Mouse (Mus musculus): ENCODE data around the gene Olfr725. TPM values are rescaled to one million over a fixed set of nuclear protein-coding genes. Genes with fewer than 3 reads are reported as not detected.

The Olfr725 gene
- total RNA-seq (2023) = not detected

DNA sequence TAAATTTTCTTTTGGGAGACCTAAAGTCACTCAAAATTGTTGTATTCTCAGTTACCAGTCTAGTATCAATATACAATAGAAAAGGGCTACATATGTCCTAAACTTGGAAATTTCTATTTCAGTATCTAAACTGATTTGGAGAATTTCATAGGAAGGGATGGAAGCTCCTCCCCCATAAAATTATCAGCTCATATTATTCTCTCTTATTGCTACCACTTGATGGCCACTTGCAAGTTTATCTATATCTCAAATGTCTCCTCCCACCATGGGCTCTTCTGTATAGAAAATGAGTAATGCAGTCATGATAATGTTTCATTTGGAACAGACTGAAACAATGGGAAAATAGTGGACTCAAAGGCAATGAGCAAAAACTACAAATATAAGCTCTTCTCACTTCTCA is at the start of gene Olfr725:
Gene Olfr725, minus strand, starts transcription at position 101 of the 400 bp plus-strand sequence.

Other genes starting within 250 kb of the Olfr725 start
- gene Olfr722, start 138.4 kb downstream of the Olfr725 start, total RNA-seq (2023) = not detected
- not detected for gene Olfr723, start 108.6 kb downstream of the Olfr725 start, total RNA-seq (2023)
- gene Olfr724, start 77.1 kb downstream of the Olfr725 start, total RNA-seq (2023) = not detected
- not detected for gene Olfr726, start 50.6 kb upstream of the Olfr725 start, total RNA-seq (2023)
- gene Olfr727, start 82.8 kb upstream of the Olfr725 start, total RNA-seq (2023) = not detected
- not detected for gene Olfr728, start 102.3 kb upstream of the Olfr725 start, total RNA-seq (2023)
- not detected for gene Olfr729, start 112.5 kb upstream of the Olfr725 start, total RNA-seq (2023)
- gene Olfr730, start 147.8 kb upstream of the Olfr725 start, total RNA-seq (2023) = not detected
- gene Olfr731, start 201.5 kb upstream of the Olfr725 start, total RNA-seq (2023) = not detected
- not detected for gene Olfr732, start 243.8 kb upstream of the Olfr725 start, total RNA-seq (2023)